ENCODE assay signal across 8 mouse cellular contexts in the genomic region with DNA sequence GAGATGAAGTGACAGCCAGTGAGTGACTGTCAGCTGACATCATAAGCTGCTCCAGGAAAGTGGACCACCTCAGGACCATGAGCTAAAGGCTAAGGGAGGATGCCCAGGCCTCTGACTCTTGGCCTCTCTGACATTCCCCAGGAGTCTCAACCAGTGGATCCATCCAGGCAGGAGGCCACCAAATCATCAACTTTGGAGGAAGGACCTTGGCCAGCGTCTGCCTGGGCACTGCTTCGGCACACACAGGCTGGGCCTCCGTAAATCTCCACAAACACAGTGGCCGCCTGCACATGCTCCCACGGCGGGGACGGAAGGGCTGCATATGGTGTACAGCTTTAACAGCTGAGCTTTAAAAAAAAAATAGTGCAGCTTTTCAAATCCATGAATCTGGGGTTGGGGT.
DNase-seq lines count a peak whose midpoint lies in the region; ATAC-seq and TF ChIP-seq lines count a peak whose summit lies in the region.

No protein-coding gene starts in this region.

- H3K27ac ChIP-seq in liver, postnatal 0 days (ENCODE audit: low read depth) = no peak overlapping the region
- H3K27ac ChIP-seq in liver, embryonic 11.5 days (ENCODE audit: low read depth, low read length) = no peak overlapping the region
- peak overlapping the region; percentile 78 for H3K27ac ChIP-seq in hindbrain, embryonic 15.5 days (replicated peaks)
- peak overlapping the region; percentile 60; the same call in 1 of the 2 replicates for H3K27ac ChIP-seq in neural tube, embryonic 14.5 days (ENCODE audit: low read depth, low read length)

- H3K9me3 ChIP-seq in liver, postnatal 0 days (ENCODE audit: low read length) = no peaks in the 10 kb centered on the region
- no peaks in the 10 kb centered on the region for H3K9me3 ChIP-seq in liver, embryonic 11.5 days (ENCODE audit: control insufficient read depth, low read length)
- H3K9me3 ChIP-seq in hindbrain, embryonic 15.5 days = no peaks in the 10 kb centered on the region
- H3K9me3 ChIP-seq in neural tube, embryonic 14.5 days (ENCODE audit: control insufficient read depth, low read length) = no peaks in the 10 kb centered on the region

- TF ChIP-seq EP300 in liver, postnatal 0 days (IDR thresholded peaks at IDR 0.05; ENCODE audit: low read depth) = no peak

- H3K4me1 ChIP-seq in liver, postnatal 0 days (ENCODE audit: insufficient read depth) = peaks cover 2% of the 10 kb centered on the region; the same call in 1 of the 2 replicates
- H3K4me1 ChIP-seq in liver, embryonic 11.5 days (replicated peaks; ENCODE audit: control insufficient read depth, insufficient read depth, low read length) = no peaks in the 10 kb centered on the region; the same call in 1 of the 2 replicates
- peaks cover 65% of the 10 kb centered on the region for H3K4me1 ChIP-seq in hindbrain, embryonic 15.5 days (replicated peaks)
- H3K4me1 ChIP-seq in neural tube, embryonic 14.5 days (ENCODE audit: control insufficient read depth, insufficient read depth, low read length) = peaks cover 55% of the 10 kb centered on the region

- H3K4me2 ChIP-seq in liver, postnatal 0 days (ENCODE audit: low read depth, low read length) = peak overlapping the region; percentile 64; the same call in 1 of the 2 replicates
- H3K4me2 ChIP-seq in liver, embryonic 11.5 days = no peak overlapping the region
- H3K4me2 ChIP-seq in hindbrain, embryonic 15.5 days = peak overlapping the region; percentile 46
- H3K4me2 ChIP-seq in neural tube, embryonic 14.5 days (ENCODE audit: low read depth, low read length) = peak overlapping the region; percentile 43; the same call in 1 of the 2 replicates

- TF ChIP-seq CTCF in liver, postnatal 0 days (IDR thresholded peaks at IDR 0.05; ENCODE audit: low read depth) = no peak

- 0 out of 2 replicates have a peak overlapping the region, but pooled peaks have one; percentile 30 for H3K4me3 ChIP-seq in liver, postnatal 0 days (ENCODE audit: low read depth, low read length)
- no peak overlapping the region for H3K4me3 ChIP-seq in liver, embryonic 11.5 days (ENCODE audit: low read depth, low read length)
- H3K4me3 ChIP-seq in hindbrain, embryonic 15.5 days = no peak overlapping the region
- H3K4me3 ChIP-seq in neural tube, embryonic 14.5 days (ENCODE audit: low read depth, low read length) = no peak overlapping the region

- no peak overlapping the region for H3K9ac ChIP-seq in liver, postnatal 0 days (replicated peaks)
- H3K9ac ChIP-seq in liver, embryonic 11.5 days (ENCODE audit: low read depth, low read length) = no peak overlapping the region
- no peak overlapping the region for H3K9ac ChIP-seq in hindbrain, embryonic 15.5 days
- no peak overlapping the region for H3K9ac ChIP-seq in neural tube, embryonic 14.5 days (replicated peaks; ENCODE audit: low read depth, low read length)

- no peaks in the 10 kb centered on the region for H3K36me3 ChIP-seq in liver, postnatal 0 days (replicated peaks; ENCODE audit: insufficient read depth, low read length)
- no peaks in the 10 kb centered on the region for H3K36me3 ChIP-seq in liver, embryonic 11.5 days (ENCODE audit: control insufficient read depth, insufficient read depth, low read length)
- no peaks in the 10 kb centered on the region for H3K36me3 ChIP-seq in hindbrain, embryonic 15.5 days
- H3K36me3 ChIP-seq in neural tube, embryonic 14.5 days (ENCODE audit: control insufficient read depth, insufficient read depth, low read length) = no peaks in the 10 kb centered on the region

- no peaks in the 10 kb centered on the region for H3K27me3 ChIP-seq in liver, postnatal 0 days (ENCODE audit: insufficient read depth, low read length)
- H3K27me3 ChIP-seq in liver, embryonic 11.5 days (replicated peaks; ENCODE audit: control insufficient read depth, insufficient read depth, low read length) = no peaks in the 10 kb centered on the region
- no peaks in the 10 kb centered on the region for H3K27me3 ChIP-seq in hindbrain, embryonic 15.5 days
- no peaks in the 10 kb centered on the region for H3K27me3 ChIP-seq in neural tube, embryonic 14.5 days (ENCODE audit: control insufficient read depth, insufficient read depth, low read length)

- ATAC-seq in liver, postnatal 0 days = no peak
- no peak for ATAC-seq in liver, embryonic 11.5 days (replicated peaks; ENCODE audit: low FRiP score)
- ATAC-seq in hindbrain, embryonic 15.5 days (ENCODE audit: low FRiP score, low read depth) = peak; percentile 46; the same call in 1 of the 2 replicates
- ATAC-seq in neural tube, embryonic 14.5 days (ENCODE audit: low read depth) = peak; percentile 49; the same call in 1 of the 2 replicates

- WGBS in liver, postnatal 0 days (ENCODE audit: insufficient replicate concordance) = 72% methylated on average over 7 of the region's 7 CpGs
- 69% methylated on average over 7 of the region's 7 CpGs for WGBS in liver, embryonic 11.5 days
- 10% methylated on average over 7 of the region's 7 CpGs for WGBS in hindbrain, embryonic 15.5 days
- WGBS in neural tube, embryonic 14.5 days = under 1% methylated on average over 7 of the region's 7 CpGs

- peak; percentile 25 to 60 for DNase-seq in adrenal gland, adult (ENCODE audit: inconsistent age in 2 of 2, low spot score in 1 of 2)
- no peak for DNase-seq in adrenal gland, adult 8-10 months
- no peak for DNase-seq in liver, postnatal 0 days
- DNase-seq in liver, embryonic 11.5 days (ENCODE audit: low spot score) = no peak
- no peak for DNase-seq in frontal cortex, postnatal 14 days (ENCODE audit: low spot score in 2 of 2)
- no peak for DNase-seq in MN1 (ENCODE audit: low spot score)

Comparison
In these comparisons a context has a peak if more than half of its experiments do, and no peak if none do; other contexts are left out.
1. DNase-seq: peak in adrenal gland, adult (2 of 2); none in adrenal gland, adult 8-10 months (single experiment), liver, postnatal 0 days (single experiment), liver, embryonic 11.5 days (single experiment), frontal cortex, postnatal 14 days (0 of 2) and MN1 (single experiment).
2. ATAC-seq: peak in hindbrain, embryonic 15.5 days (single experiment) and neural tube, embryonic 14.5 days (single experiment); none in liver, postnatal 0 days (single experiment) and liver, embryonic 11.5 days (single experiment).
3. H3K27ac ChIP-seq: peak in hindbrain, embryonic 15.5 days (single experiment) and neural tube, embryonic 14.5 days (single experiment); none in liver, postnatal 0 days (single experiment) and liver, embryonic 11.5 days (single experiment).